Mouse (Mus musculus): ENCODE results near the gene Klhdc8b.

Gene Klhdc8b

GRCm38 (mm10) chr9:108480813-108481519 is 19.6 kb upstream of the Klhdc8b start:
- DNase-seq = no peak

- DNase-seq = no peak
These were observed 18.5 kb upstream of the Klhdc8b start, which contains the start of gene Lamb2 for GRCm38 (mm10) chr9:108479721-108480351. Gene Lamb2, plus strand, starts transcription at chr9:108479736.

GRCm38 (mm10) chr9:108479241-108479640 is 17.9 kb upstream of the Klhdc8b start:
- DNase-seq = no peak

GRCm38 (mm10) chr9:108478638-108479156 is 17.3 kb upstream of the Klhdc8b start:
- DNase-seq = peak; percentile 59

GRCm38 (mm10) chr9:108474528-108474927 is 13.1 kb upstream of the Klhdc8b start:
- DNase-seq = no peak

- DNase-seq = no peak
These were observed 8.5 kb upstream of the Klhdc8b start for GRCm38 (mm10) chr9:108469845-108470244.

GRCm38 (mm10) chr9:108469430-108469829 is 8.0 kb upstream of the Klhdc8b start:
- no peak for DNase-seq

GRCm38 (mm10) chr9:108466219-108466618 is 4.8 kb upstream of the Klhdc8b start:
- no peak for DNase-seq

- no peak for DNase-seq
These were observed 2.3 kb upstream of the Klhdc8b start for GRCm38 (mm10) chr9:108463713-108464112.

- DNase-seq = no peak
These were observed 811 bp upstream of the Klhdc8b start for GRCm38 (mm10) chr9:108462192-108462591.

GRCm38 (mm10) chr9:108461675-108462074 is 294 bp upstream of the Klhdc8b start:
- DNase-seq = no peak

- peak; percentile 87 for DNase-seq
These were observed 832 bp downstream of the Klhdc8b start, which contains the start of gene Ccdc71 for GRCm38 (mm10) chr9:108460319-108461178. Gene Ccdc71, plus strand, starts transcription at chr9:108460527.

GRCm38 (mm10) chr9:108459939-108460318 is 1.5 kb downstream of the Klhdc8b start:
- DNase-seq = no peak

- no peak for DNase-seq
These were observed 4.4 kb downstream of the Klhdc8b start for GRCm38 (mm10) chr9:108456953-108457352.

- no peak for DNase-seq
These were observed 5.4 kb downstream of the Klhdc8b start for GRCm38 (mm10) chr9:108455747-108456571.

- DNase-seq = no peak
These were observed 7.0 kb downstream of the Klhdc8b start for GRCm38 (mm10) chr9:108454429-108454828.

GRCm38 (mm10) chr9:108453458-108453857 is 7.9 kb downstream of the Klhdc8b start:
- no peak for DNase-seq

GRCm38 (mm10) chr9:108452911-108453310 is 8.5 kb downstream of the Klhdc8b start:
- DNase-seq = no peak

- DNase-seq = peak; percentile 97
These were observed 9.0 kb downstream of the Klhdc8b start for GRCm38 (mm10) chr9:108452291-108452906.

- no peak for DNase-seq
These were observed 9.7 kb downstream of the Klhdc8b start for GRCm38 (mm10) chr9:108451519-108452160.

GRCm38 (mm10) chr9:108451170-108451493 is 10.2 kb downstream of the Klhdc8b start:
- no peak for DNase-seq

Data from right cerebral cortex, postnatal 4 days (tissue).